Mouse (Mus musculus): ENCODE results near the gene Kdm1b. TPM values are rescaled to one million over a fixed set of nuclear protein-coding genes. Genes with fewer than 3 reads are reported as not detected.
A peak's percentile ranks its signal among the peaks of the same experiment; 100 is the strongest.

Gene Kdm1b
- total and polyA plus RNA-seq, 2 experiments from 2014 or later = 13.9 to 27.2 TPM

- Histone ChIP-seq H3K27me3 (ENCODE audit: insufficient read depth, low read length) (no peaks in the 10 kb centered on the region), H3K9ac (no peak overlapping the region), H3K36me3 (ENCODE audit: insufficient read depth) (no peaks in the 10 kb centered on the region), H3K4me2 (ENCODE audit: low read depth) (peak overlapping the region; percentile 96), H3K4me3 (ENCODE audit: low read depth, low read length) (peak overlapping the region; percentile 89; the same call in 1 of the 2 replicates), H3K4me1 (ENCODE audit: insufficient read depth) (peaks cover 10% of the 10 kb centered on the region; the same call in 1 of the 2 replicates), H3K9me3 (ENCODE audit: low read length) (no peaks in the 10 kb centered on the region), H3K27ac (ENCODE audit: low read depth, low read length) (no peak overlapping the region)
- WGBS = 40% methylated on average over 8 of the region's 8 CpGs
- ATAC-seq (no peak), DNase-seq (peak; percentile 45)
- TF ChIP-seq CTCF (IDR thresholded peaks at IDR 0.05; ENCODE audit: low read depth) = peak; percentile 49
Observed at GRCm38 (mm10) chr13:47042024-47042633, 1.2 kb upstream of the Kdm1b start.

DNA sequence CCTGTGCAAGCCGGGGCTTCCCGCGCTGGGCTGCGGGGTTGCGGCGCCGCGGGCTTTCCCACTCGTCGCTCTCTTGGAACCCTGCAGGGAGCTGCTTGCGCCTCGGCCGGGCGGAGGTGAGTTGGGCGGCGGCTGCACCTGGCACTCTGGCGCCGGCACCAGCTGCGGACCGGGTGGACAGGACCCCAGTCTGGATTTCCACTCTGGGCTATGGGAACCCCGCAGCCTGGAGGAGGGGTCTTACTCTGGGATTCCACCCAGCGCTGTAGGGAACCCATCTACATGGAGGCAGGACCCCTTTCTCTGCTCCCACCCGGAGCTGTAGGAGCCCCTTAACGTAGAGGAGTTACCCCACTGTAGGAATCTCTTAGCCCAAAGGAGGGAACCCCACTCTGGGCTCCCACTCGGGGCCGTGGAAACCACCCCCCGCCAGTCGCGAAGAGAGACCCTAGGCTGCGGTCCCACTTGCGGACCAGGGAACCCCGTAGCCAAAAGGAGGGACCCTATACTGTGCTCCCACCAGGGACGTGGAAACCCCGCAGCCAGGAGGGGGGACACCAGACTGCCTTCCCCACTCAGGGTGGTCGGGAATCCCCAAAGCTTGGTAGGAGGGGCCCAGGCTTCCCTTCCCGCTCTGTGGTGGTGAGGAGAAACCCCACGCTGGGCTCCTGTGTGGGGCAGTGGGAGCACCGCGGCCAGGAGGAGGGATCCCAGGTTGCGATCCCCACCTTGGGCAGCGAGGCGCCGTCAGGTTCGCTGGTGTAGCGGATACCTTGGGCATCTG, 726 bp downstream of the Kdm1b start:
- Histone ChIP-seq H3K9ac (peak overlapping the region; percentile 72), H3K36me3 (ENCODE audit: insufficient read depth) (no peaks in the 10 kb centered on the region), H3K4me3 (ENCODE audit: low read depth, low read length) (peak overlapping the region; percentile 89), H3K27me3 (ENCODE audit: insufficient read depth, low read length) (no peaks in the 10 kb centered on the region), H3K4me2 (ENCODE audit: low read depth) (peak overlapping the region; percentile 96), H3K9me3 (ENCODE audit: low read length) (no peaks in the 10 kb centered on the region), H3K27ac (ENCODE audit: low read depth, low read length) (peak overlapping the region; percentile 70), H3K4me1 (ENCODE audit: insufficient read depth) (peaks cover 10% of the 10 kb centered on the region; the same call in 1 of the 2 replicates)
- TF ChIP-seq CTCF (IDR thresholded peaks at IDR 0.05; ENCODE audit: low read depth) = no peak
- ATAC-seq (peak; percentile 35), DNase-seq (no peak)
- WGBS = under 1% methylated on average over 45 of the region's 45 CpGs

DNA sequence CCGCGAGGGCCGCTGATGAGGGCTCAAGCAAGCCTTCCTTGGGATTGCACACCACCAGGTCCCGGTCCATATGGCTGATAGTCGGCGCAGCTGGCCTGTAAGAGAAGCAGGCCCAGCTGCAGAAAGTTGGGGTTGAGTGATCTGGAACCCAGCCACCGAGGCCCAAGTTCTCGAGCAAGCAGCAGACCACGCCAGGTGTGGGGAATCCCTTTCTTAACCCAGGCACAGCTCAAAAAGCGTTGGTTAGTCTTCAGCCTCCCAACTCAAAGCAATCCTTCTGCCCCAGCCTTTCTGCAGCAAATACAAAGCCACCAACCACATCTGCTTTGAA, 1.3 kb downstream of the Kdm1b start, which contains the start of gene Tpmt:
Gene Tpmt, minus strand, starts transcription at position 121 of the 331 bp plus-strand sequence.
- peak; percentile 18 for DNase-seq
- TF ChIP-seq CTCF (IDR thresholded peaks at IDR 0.05; ENCODE audit: low read depth) = no peak
- WGBS = 13% methylated on average over 10 of the region's 10 CpGs

GRCm38 (mm10) chr13:47047996-47048395, 4.7 kb downstream of the Kdm1b start:
- Histone ChIP-seq H3K9me3 (ENCODE audit: low read length) (no peaks in the 10 kb centered on the region), H3K4me3 (ENCODE audit: low read depth, low read length) (no peak overlapping the region), H3K27me3 (ENCODE audit: insufficient read depth, low read length) (no peaks in the 10 kb centered on the region), H3K9ac (no peak overlapping the region), H3K4me2 (ENCODE audit: low read depth) (no peak overlapping the region), H3K27ac (ENCODE audit: low read depth, low read length) (no peak overlapping the region), H3K4me1 (ENCODE audit: insufficient read depth) (peaks cover 10% of the 10 kb centered on the region; the same call in 1 of the 2 replicates), H3K36me3 (ENCODE audit: insufficient read depth) (peaks cover 31% of the 10 kb centered on the region)
- DNase-seq (no peak), ATAC-seq (no peak)
- WGBS = 90% methylated on average over 4 of the region's 4 CpGs
- no peak for TF ChIP-seq CTCF (IDR thresholded peaks at IDR 0.05; ENCODE audit: low read depth)

More for the DNA sequence above, 1.3 kb downstream of the Kdm1b start, which contains the start of gene Tpmt:
- peak within 1 kb of the TSS; percentile 89 for H3K4me3 ChIP-seq (ENCODE audit: low read depth, low read length)
- peak within 1 kb of the TSS; percentile 70 for H3K27ac ChIP-seq (ENCODE audit: low read depth, low read length)
- H3K27me3 ChIP-seq (ENCODE audit: insufficient read depth, low read length) = no peaks in the 10 kb centered on the region
- peaks cover 10% of the 10 kb centered on the region; the same call in 1 of the 2 replicates for H3K4me1 ChIP-seq (ENCODE audit: insufficient read depth)
- peaks cover 4% of the 10 kb centered on the region; the same call in 1 of the 2 replicates for H3K36me3 ChIP-seq (ENCODE audit: insufficient read depth)
- peak within 1 kb of the TSS; percentile 96 for H3K4me2 ChIP-seq (ENCODE audit: low read depth)
- H3K9me3 ChIP-seq (ENCODE audit: low read length) = no peaks in the 10 kb centered on the region
- H3K9ac ChIP-seq = peak within 1 kb of the TSS; percentile 72
- no peak for ATAC-seq

DNA sequence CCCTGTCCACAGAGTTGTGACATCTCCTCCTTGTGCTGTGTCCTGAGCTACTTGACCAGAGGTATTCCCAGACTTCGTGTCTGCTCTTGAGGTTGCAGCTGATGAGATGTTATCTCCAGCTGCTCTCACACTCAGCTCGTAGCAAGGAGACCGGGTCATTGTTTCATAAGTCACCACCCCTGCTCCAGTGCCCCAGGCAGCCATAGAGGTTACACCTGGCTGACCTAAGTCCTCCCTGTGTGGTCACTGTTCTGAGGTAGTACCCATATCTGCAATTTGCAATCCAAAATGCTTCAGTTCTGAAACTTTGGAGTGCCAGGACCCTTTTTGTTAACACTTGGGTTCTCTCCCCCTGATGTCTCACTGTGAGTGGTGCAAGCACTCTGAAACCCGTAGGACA, 6.7 kb downstream of the Kdm1b start:
- ATAC-seq (no peak), DNase-seq (no peak)
- Histone ChIP-seq H3K36me3 (ENCODE audit: insufficient read depth) (peaks cover 40% of the 10 kb centered on the region), H3K9ac (no peak overlapping the region), H3K9me3 (ENCODE audit: low read length) (no peaks in the 10 kb centered on the region), H3K27ac (ENCODE audit: low read depth, low read length) (no peak overlapping the region), H3K4me1 (ENCODE audit: insufficient read depth) (0 out of 2 replicates have a peak, but pooled peaks cover under 1% of the 10 kb centered on the region), H3K4me2 (ENCODE audit: low read depth) (no peak overlapping the region), H3K27me3 (ENCODE audit: insufficient read depth, low read length) (no peaks in the 10 kb centered on the region), H3K4me3 (ENCODE audit: low read depth, low read length) (no peak overlapping the region)
- TF ChIP-seq CTCF (IDR thresholded peaks at IDR 0.05; ENCODE audit: low read depth) = no peak
- WGBS = 92% methylated on average over 4 of the region's 4 CpGs

DNA sequence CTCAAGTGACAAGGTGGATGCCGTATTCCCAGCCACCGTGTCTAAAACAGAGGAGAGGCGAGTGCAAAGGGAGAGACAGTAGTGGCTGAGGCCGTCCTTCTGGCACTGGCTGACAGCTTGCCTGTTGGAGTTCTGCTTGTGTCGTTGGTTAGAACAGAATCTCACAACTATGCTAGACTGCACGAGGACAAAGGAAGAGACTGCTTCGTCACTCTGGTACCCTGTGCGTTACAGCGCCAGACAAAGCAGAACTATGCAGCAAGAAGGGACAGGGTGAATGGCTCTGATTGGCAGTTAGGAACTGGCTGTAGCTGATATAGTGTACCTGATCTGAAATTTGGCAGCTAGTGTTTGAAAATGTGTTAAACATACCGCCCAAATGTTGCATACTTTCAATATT, 10.7 kb downstream of the Kdm1b start:
- no peak overlapping the region for H3K4me3 ChIP-seq (ENCODE audit: low read depth, low read length)
- H3K36me3 ChIP-seq (ENCODE audit: insufficient read depth) = peaks cover 54% of the 10 kb centered on the region
- H3K9ac ChIP-seq = no peak overlapping the region
- 19% methylated on average over 10 of the region's 10 CpGs for WGBS
- H3K4me2 ChIP-seq (ENCODE audit: low read depth) = no peak overlapping the region
- H3K27ac ChIP-seq (ENCODE audit: low read depth, low read length) = no peak overlapping the region
- H3K27me3 ChIP-seq (ENCODE audit: insufficient read depth, low read length) = no peaks in the 10 kb centered on the region
- no peaks in the 10 kb centered on the region for H3K9me3 ChIP-seq (ENCODE audit: low read length)
- ATAC-seq (peak; percentile 62), DNase-seq (peak; percentile 27)
- TF ChIP-seq CTCF (IDR thresholded peaks at IDR 0.05; ENCODE audit: low read depth) = no peak
- no peaks in the 10 kb centered on the region for H3K4me1 ChIP-seq (ENCODE audit: insufficient read depth)

- H3K27me3 ChIP-seq (ENCODE audit: insufficient read depth, low read length) = no peaks in the 10 kb centered on the region
- TF ChIP-seq CTCF (IDR thresholded peaks at IDR 0.05; ENCODE audit: low read depth) = 0 out of 2 replicates have a peak, but pooled peaks have one; percentile 9
- peaks cover 54% of the 10 kb centered on the region for H3K36me3 ChIP-seq (ENCODE audit: insufficient read depth)
- DNase-seq (peak; percentile 34), ATAC-seq (peak; percentile 43)
- H3K4me2 ChIP-seq (ENCODE audit: low read depth) = no peak overlapping the region
- no peak overlapping the region for H3K4me3 ChIP-seq (ENCODE audit: low read depth, low read length)
- no peaks in the 10 kb centered on the region for H3K4me1 ChIP-seq (ENCODE audit: insufficient read depth)
- no peaks in the 10 kb centered on the region for H3K9me3 ChIP-seq (ENCODE audit: low read length)
- WGBS = 80% methylated on average over 11 of the region's 11 CpGs
- no peak overlapping the region for H3K9ac ChIP-seq
- no peak overlapping the region for H3K27ac ChIP-seq (ENCODE audit: low read depth, low read length)
Observed at GRCm38 (mm10) chr13:47056126-47056525, 12.8 kb downstream of the Kdm1b start.

Data from forebrain, postnatal 0 days (tissue).